Mouse (Mus musculus): ENCODE measurements at regions not wholly inside any gene's neighbourhood (a gene's known extent, or its start where the extent isn't known, plus 50 kb on each side); places are given as distances from the start of the nearest gene placed in this dataset.

- in situ Hi-C loops (cut with MboI; ENCODE audit: unreplicated experiment in 2 of 2): no loop called here
These were observed 96.4 kb downstream of the Nedd1 start for GRCm38 (mm10) chr10:92625781-92626180.

DNA sequence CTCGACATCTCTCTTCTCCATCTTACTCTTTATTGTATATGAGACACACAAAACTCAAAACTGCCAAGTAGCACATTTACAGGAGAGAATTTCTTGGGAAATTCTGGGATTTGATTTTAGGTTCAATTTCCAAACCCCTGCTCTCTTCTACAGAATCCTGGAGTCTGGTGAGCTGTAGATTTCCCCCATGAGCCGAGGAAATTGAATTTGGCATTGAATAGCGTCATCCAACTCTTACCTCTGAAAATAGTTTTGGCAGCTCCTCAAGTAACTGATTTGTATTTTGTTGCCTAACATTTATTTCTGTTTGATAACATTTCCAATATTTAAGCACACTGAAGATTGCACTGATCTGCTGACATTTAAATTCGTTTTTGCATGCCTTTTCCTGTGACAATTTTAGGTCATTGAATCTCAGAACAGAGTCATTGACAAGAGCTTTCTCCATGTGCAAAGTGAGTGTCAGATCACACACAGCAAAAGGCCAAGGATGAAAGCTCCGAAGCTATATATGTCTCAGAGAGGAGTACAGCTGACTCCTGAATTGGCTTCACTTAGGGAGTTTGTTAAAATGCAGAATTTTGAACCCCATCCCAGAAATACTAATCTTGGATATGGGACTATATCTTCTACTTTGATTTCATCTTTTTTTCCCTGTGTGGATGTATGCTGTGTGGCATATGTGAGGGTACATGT lies 106.4 kb downstream of the Nedd1 start:
- in situ Hi-C loops (cut with MboI; ENCODE audit: unreplicated experiment in 2 of 2): no loop called here

- in situ Hi-C loops (cut with MboI; ENCODE audit: unreplicated experiment in 2 of 2): no loop called here
These were observed 107.9 kb downstream of the Nedd1 start for GRCm38 (mm10) chr10:92614341-92614740.

DNA sequence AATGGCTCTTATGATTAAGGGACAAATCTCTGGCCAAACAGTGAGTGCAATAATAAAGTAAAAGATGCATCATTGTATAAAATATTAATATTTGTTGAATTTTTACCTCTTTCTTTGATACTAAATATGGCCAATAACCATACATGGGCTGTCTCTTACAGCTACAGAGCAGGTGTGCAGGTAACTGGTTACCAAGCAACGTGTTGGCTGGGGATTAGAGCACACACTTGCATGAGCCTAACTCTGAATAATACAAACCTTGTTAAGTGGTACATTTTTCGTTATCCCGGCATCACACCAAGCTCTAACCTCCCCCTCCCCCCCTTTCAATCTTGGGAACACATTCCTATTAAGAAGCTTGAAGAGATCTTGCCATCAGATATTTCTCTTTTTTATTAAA lies 111.2 kb downstream of the Nedd1 start:
- in situ Hi-C loops (cut with MboI; ENCODE audit: unreplicated experiment in 2 of 2): no loop called here

DNA sequence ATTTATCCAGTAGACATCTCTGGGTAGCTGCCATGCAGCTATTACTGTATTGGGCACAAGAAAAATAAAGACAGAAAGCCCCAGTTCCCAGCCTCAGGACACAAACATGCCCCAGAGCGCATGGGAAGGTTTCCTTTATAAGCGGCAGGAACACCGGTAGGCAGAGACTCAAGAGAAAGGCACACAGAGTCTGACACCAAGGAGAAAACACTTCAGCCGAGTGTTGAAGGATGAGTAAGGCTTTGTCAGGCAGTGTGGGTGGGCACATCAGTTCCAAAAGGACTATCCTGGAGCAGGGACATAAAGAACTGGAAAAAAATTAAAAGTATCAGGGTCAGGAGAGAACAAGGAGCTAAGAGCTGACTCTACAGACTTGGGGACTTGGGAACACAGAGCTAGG lies 115.5 kb downstream of the Nedd1 start:
- in situ Hi-C loops (cut with MboI; ENCODE audit: unreplicated experiment in 2 of 2): no loop called here

DNA sequence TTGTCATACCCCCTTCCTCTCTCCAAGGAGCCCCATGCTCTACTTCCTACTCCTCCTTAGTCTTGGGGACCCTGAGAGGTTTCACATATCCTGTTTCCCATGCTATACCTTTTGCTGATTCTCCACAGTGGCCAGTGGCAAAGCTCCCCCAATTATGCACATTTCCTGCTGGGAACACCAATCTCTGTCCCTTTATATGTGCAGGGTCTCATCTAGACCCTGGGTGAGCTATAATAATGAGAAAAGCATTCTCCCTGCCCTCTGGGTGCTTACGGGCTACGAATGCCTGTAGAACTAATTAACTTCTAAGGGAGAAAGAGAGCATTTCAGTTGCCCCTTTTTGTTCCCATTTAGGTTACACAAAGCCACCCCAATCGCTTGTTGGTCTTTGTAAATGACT lies 116.6 kb downstream of the Nedd1 start:
- in situ Hi-C loops (cut with MboI; ENCODE audit: unreplicated experiment in 2 of 2): no loop called here

DNA sequence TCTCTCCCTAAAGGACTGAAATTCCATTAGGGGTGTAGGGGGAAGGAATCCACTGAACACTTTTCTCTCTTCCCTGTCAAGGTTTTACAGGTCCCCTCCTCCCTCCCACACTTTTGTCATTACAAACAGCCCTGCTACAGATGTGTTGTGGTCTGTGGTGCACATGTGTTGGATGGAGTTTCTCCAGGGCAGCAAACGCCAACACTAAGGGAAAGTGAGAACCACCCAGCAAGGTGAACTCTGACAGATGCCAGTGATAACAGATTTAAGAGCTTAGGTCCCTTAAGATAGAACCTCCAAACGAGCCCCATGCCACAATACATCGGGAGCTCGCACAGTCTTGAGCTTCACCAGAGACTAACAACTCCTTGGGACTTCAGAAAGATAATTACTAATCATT lies 122.1 kb downstream of the Nedd1 start:
- in situ Hi-C loops (cut with MboI; ENCODE audit: unreplicated experiment in 2 of 2): no loop called here

- in situ Hi-C loops (cut with MboI; ENCODE audit: unreplicated experiment in 2 of 2): no loop called here
These were observed 126.5 kb downstream of the Nedd1 start for GRCm38 (mm10) chr10:92595496-92596355.

GRCm38 (mm10) chr10:92593947-92594460 lies 128.2 kb downstream of the Nedd1 start:
- in situ Hi-C loops (cut with MboI; ENCODE audit: unreplicated experiment in 2 of 2): no loop called here

GRCm38 (mm10) chr10:92578872-92579271 lies 143.3 kb downstream of the Nedd1 start:
- in situ Hi-C loops (cut with MboI; ENCODE audit: unreplicated experiment in 2 of 2): no loop called here

DNA sequence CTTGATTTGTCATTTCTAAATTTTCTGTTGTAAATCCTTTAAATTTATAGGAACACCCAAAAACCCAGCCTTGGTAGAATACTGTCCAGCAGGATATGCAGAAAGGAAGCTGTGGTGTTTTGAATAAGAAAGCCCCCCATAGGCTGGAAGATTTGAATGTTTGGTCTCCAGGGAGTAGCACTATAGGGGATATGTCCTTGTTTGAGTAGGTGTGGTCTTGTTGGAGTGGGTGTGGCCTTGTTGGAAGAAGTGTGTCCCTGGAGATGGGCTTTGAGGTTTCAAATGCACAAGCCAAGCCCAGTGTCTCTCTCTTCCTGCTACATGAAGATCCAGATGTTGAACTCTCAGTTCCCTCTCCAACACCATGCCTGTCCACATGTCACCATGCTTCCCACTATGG lies 151.7 kb downstream of the Nedd1 start:
- in situ Hi-C loops (cut with MboI; ENCODE audit: unreplicated experiment in 2 of 2): no loop called here

DNA sequence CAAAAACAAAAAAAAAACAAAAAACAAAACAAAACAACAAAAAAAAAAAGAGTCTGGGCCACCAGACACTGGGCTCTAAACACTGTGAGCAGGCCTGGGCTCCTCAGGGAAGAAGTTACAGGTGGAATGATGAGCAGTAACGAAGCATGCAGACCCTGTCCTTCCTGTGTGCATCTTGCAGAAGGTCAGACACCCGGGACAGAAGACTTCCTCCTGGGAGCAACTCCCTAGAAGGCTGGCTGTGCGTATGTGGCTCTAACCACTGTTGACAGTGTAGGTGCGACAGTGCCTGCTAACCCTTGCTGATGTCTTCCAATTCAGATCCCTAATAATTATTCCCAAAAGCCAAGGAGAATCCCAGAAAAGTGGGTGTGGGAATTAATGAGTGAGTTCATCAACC lies 164.8 kb downstream of the Nedd1 start:
- in situ Hi-C loops (cut with MboI; ENCODE audit: unreplicated experiment in 2 of 2): no loop called here

DNA sequence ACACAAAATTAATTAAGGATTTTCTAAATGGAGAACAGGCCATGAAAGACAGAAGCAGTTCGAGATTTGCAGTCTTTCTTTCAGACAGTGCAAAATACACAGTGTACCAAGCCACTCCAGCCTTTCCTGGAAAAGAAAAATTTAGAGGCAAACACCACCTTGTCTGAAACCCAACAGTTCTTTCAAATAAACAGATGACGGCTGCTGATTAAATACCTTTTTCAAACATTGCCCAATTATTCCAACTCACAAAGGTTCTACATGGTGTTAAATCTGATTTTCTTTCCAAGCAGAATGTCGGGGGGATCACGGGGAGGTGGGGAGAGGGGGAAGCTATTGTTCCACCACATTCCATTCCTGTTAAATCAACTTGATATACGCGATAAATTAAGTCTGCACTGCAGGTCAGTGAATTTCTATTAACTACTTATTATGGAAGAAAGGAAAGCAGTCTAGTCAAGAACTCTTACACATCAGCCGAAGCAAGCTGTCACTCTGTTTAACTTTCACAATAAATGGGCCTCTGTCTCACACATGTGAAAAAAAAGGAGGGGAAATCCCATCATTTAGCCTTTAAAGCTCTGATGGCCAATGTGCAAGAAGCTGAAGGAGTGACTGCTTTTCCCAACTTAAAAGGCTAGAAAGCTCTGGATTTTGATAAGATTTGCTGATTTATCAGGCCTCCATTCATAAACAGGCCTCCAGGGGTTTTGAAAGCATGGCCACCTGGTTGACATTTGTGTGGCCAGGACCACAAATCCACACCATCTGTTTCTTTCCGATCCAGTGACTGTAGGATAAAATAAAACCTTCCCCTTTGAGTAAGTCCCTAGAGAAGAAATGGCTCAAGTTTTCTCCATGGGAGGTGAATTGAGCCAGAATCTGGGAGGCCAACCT lies 165.4 kb downstream of the Nedd1 start:
- in situ Hi-C loops (cut with MboI; ENCODE audit: unreplicated experiment in 2 of 2): no loop called here

GRCm38 (mm10) chr10:92555727-92556525 lies 166.3 kb downstream of the Nedd1 start:
- in situ Hi-C loops (cut with MboI; ENCODE audit: unreplicated experiment in 2 of 2): no loop called here

DNA sequence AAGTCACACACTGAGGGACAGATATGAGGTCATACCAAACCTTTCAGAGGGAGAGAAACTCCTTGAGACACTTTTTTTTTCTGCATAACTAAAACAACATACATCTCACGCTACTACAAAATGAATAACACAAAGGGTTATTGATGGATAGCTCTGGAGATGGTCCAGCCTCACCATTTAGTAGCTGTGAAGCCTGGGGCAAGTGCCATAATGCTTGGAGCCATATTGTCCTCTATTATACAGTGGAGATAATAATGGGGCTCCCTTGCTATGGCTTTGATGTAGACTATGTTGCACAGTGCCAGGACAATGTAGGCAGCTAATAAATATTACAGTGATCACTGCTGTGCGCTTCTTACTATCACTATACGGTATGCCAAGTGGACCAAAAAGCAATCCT lies 168.3 kb downstream of the Nedd1 start:
- in situ Hi-C loops (cut with MboI; ENCODE audit: unreplicated experiment in 2 of 2): no loop called here

- in situ Hi-C loops (cut with MboI; ENCODE audit: unreplicated experiment in 2 of 2): no loop called here
These were observed 173.2 kb downstream of the Nedd1 start for GRCm38 (mm10) chr10:92548875-92549586.

DNA sequence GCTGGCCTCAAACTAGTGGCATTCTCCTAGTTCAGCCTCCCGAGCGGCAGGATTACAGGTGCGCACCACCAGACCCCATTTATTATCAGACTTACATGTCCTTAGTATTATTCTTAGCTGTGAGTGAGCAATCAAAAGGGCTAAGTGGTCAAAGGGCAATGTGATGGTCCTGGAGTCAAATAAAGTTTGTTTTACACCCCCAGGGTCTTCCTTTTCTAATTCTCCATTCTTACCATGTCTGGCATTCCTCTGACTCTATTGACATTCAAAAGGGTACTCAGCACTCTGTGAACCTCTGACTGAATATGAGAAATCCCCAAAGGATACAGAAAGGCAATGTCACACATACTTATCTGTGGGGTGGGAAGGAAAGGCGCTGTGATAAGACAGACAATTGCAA lies 183.8 kb downstream of the Nedd1 start:
- in situ Hi-C loops (cut with MboI; ENCODE audit: unreplicated experiment in 2 of 2): no loop called here

GRCm38 (mm10) chr10:92516886-92517285 lies 205.3 kb downstream of the Nedd1 start:
- in situ Hi-C loops (cut with MboI; ENCODE audit: unreplicated experiment in 2 of 2): no loop called here

- in situ Hi-C loops (cut with MboI; ENCODE audit: unreplicated experiment in 2 of 2): no loop called here
These were observed 210.5 kb downstream of the Nedd1 start for GRCm38 (mm10) chr10:92511769-92512168.
